Mouse (Mus musculus) lung, postnatal 0 days (tissue): ENCODE measurements around the gene Ddah2. TPM values are rescaled to one million over a fixed set of nuclear protein-coding genes. Genes with fewer than 3 reads are reported as not detected.

Source experiments
- ATAC-seq: fragments of 200-750 bp; cut with Nextera tagmentation; 2 replicates; pipeline ENCODE4 v1.8.0; 2017; ENCODE audit warnings: moderate library complexity
- DNase-seq: peaks from one replicate; pipeline ENCODE4 v3.0.0-alpha.2; 2016; ENCODE audit warnings: low spot score
- H3K27ac ChIP-seq: fragments of 300-500 bp; sonication (generic); 2 replicates; pipeline ENCODE4 v1.5.1; 2014; ENCODE audit warnings: antibody characterized with exemption, mild to moderate bottlenecking, low read length, mixed read lengths
- H3K27me3 ChIP-seq: fragments of 300-500 bp; sonication (generic); replicated peaks from 2 replicates; pipeline ENCODE4 v1.6.1; 2014; ENCODE audit warnings: low read length, mixed read lengths; ENCODE audit not compliant: insufficient read depth
- H3K36me3 ChIP-seq: fragments of 300-500 bp; sonication (generic); 2 replicates; pipeline ENCODE4 v1.6.1; 2014; ENCODE audit warnings: low read length, mixed read lengths; ENCODE audit not compliant: insufficient read depth
- H3K4me1 ChIP-seq: fragments of 300-500 bp; sonication (generic); 2 replicates; pipeline ENCODE4 v1.6.1; 2014; ENCODE audit warnings: antibody characterized with exemption, low read depth, low read length, mixed read lengths; ENCODE audit not compliant: insufficient read depth
- H3K4me2 ChIP-seq: fragments of 300-500 bp; sonication (generic); replicated peaks from 2 replicates; pipeline ENCODE4 v1.6.1; 2014; ENCODE audit warnings: low read depth, mild to moderate bottlenecking, low read length, moderate library complexity, mixed read lengths
- H3K4me3 ChIP-seq: fragments of 300-500 bp; sonication (generic); 2 replicates; pipeline ENCODE4 v1.5.1; 2014; ENCODE audit warnings: low read depth, low read length
- H3K9ac ChIP-seq: fragments of 300-500 bp; sonication (generic); replicated peaks from 2 replicates; pipeline ENCODE4 v1.6.1; 2014; ENCODE audit warnings: low read depth, mild to moderate bottlenecking
- H3K9me3 ChIP-seq: fragments of 300-500 bp; sonication (generic); 2 replicates; pipeline ENCODE4 v1.6.1; 2016; ENCODE audit warnings: low read length, mixed read lengths
- CTCF ChIP-seq: IDR thresholded peaks from 2 replicates; pipeline ENCODE4 v1.5.1; 2016; ENCODE audit warnings: antibody characterized with exemption, mild to moderate bottlenecking
- EP300 ChIP-seq: IDR thresholded peaks from 2 replicates; pipeline ENCODE4 v1.6.1; 2016; ENCODE audit warnings: antibody characterized with exemption, mild to moderate bottlenecking, control low read depth
- WGBS: fragments of 180-500 bp; shearing (Covaris S2); extraction: QIAGEN DNeasy Blood & Tissue Kit; methylation state at CpG from one replicate; pipeline ENCODE4 v1.1.7; 2014; 5-methylcytosine and 5-hydroxymethylcytosine counted together
- polyA plus RNA-seq: library from polyadenylated mRNA; unstranded; fragments of >200 nt; fragmentation: Nextera tagmentation; extraction: Ambion mirVana; gene quantifications from 2 replicates; pipeline ENCODE4 v1.2.1, GENCODE M21; 2015

Ddah2 gene
- polyA plus RNA-seq, 1 experiment from 2014 or later: 238 TPM

GRCm38 (mm10) chr17:35021163-35021808 lies 37.5 kb upstream of the Ddah2 start:
- no peak overlapping the region for H3K9ac ChIP-seq
- no peak overlapping the region for H3K4me3 ChIP-seq
- peak overlapping the region; percentile 71 for H3K27ac ChIP-seq
- peaks cover 3% of the 10 kb centered on the region for H3K4me1 ChIP-seq
- TF ChIP-seq EP300 (no peak), CTCF (peak; percentile 99)
- DNase-seq: peak; percentile 85
- WGBS: 11% methylated on average over 17 of the region's 17 CpGs
- no peaks in the 10 kb centered on the region for H3K36me3 ChIP-seq
- H3K27me3 ChIP-seq: no peaks in the 10 kb centered on the region
- peak overlapping the region; percentile 36; the same call in 1 of the 2 replicates for H3K4me2 ChIP-seq
- H3K9me3 ChIP-seq: no peaks in the 10 kb centered on the region
- peak; percentile 43 for ATAC-seq

GRCm38 (mm10) chr17:35021842-35022477 lies 36.9 kb upstream of the Ddah2 start:
- Histone ChIP-seq H3K36me3 (no peaks in the 10 kb centered on the region), H3K4me1 (peaks cover 3% of the 10 kb centered on the region; the same call in 1 of the 2 replicates), H3K27me3 (no peaks in the 10 kb centered on the region), H3K4me3 (no peak overlapping the region), H3K9ac (no peak overlapping the region), H3K9me3 (no peaks in the 10 kb centered on the region), H3K4me2 (no peak overlapping the region), H3K27ac (peak overlapping the region; percentile 71)
- WGBS: 29% methylated on average over 6 of the region's 6 CpGs
- TF ChIP-seq CTCF (peak; percentile 46), EP300 (peak; percentile 92)
- peak; percentile 68 for DNase-seq
- ATAC-seq: peak; percentile 79

GRCm38 (mm10) chr17:35022541-35023060 lies 36.2 kb upstream of the Ddah2 start:
- Histone ChIP-seq H3K9me3 (no peaks in the 10 kb centered on the region), H3K27ac (peak overlapping the region; percentile 63), H3K4me2 (no peak overlapping the region), H3K36me3 (no peaks in the 10 kb centered on the region), H3K4me3 (no peak overlapping the region), H3K4me1 (peaks cover 3% of the 10 kb centered on the region; the same call in 1 of the 2 replicates), H3K9ac (no peak overlapping the region), H3K27me3 (no peaks in the 10 kb centered on the region)
- 85% methylated on average over 8 of the region's 8 CpGs for WGBS
- TF ChIP-seq CTCF (no peak), EP300 (no peak)
- ATAC-seq (no peak), DNase-seq (no peak)

GRCm38 (mm10) chr17:35023221-35023620 lies 35.6 kb upstream of the Ddah2 start:
- no peaks in the 10 kb centered on the region for H3K36me3 ChIP-seq
- H3K4me2 ChIP-seq: no peak overlapping the region
- H3K4me3 ChIP-seq: no peak overlapping the region
- TF ChIP-seq EP300 (no peak), CTCF (0 out of 2 replicates have a peak, but pooled peaks have one; percentile 9)
- DNase-seq (no peak), ATAC-seq (no peak)
- peaks cover 3% of the 10 kb centered on the region; the same call in 1 of the 2 replicates for H3K4me1 ChIP-seq
- 87% methylated on average over 5 of the region's 5 CpGs for WGBS
- H3K9ac ChIP-seq: no peak overlapping the region
- H3K27ac ChIP-seq: no peak overlapping the region
- H3K27me3 ChIP-seq: no peaks in the 10 kb centered on the region
- H3K9me3 ChIP-seq: no peaks in the 10 kb centered on the region

GRCm38 (mm10) chr17:35023756-35024155 lies 35.1 kb upstream of the Ddah2 start:
- no peak overlapping the region for H3K9ac ChIP-seq

GRCm38 (mm10) chr17:35024261-35024660 lies 34.6 kb upstream of the Ddah2 start:
- DNase-seq: no peak
- H3K36me3 ChIP-seq: no peaks in the 10 kb centered on the region
- peaks cover 3% of the 10 kb centered on the region; the same call in 1 of the 2 replicates for H3K4me1 ChIP-seq
- H3K9ac ChIP-seq: no peak overlapping the region
- no peaks in the 10 kb centered on the region for H3K9me3 ChIP-seq
- no peak overlapping the region for H3K27ac ChIP-seq
- no peak overlapping the region for H3K4me2 ChIP-seq
- H3K27me3 ChIP-seq: no peaks in the 10 kb centered on the region
- WGBS: 56% methylated on average over 12 of the region's 13 CpGs
- TF ChIP-seq EP300 (no peak), CTCF (no peak)
- no peak overlapping the region for H3K4me3 ChIP-seq
- ATAC-seq: no peak

More at GRCm38 (mm10) chr17:35023756-35024155, 35.1 kb upstream of the Ddah2 start:
- no peak overlapping the region for H3K27ac ChIP-seq
- no peak for ATAC-seq
- no peaks in the 10 kb centered on the region for H3K9me3 ChIP-seq
- WGBS: 48% methylated on average over 4 of the region's 4 CpGs
- no peak for DNase-seq
- no peaks in the 10 kb centered on the region for H3K27me3 ChIP-seq
- H3K4me3 ChIP-seq: no peak overlapping the region
- no peak for TF ChIP-seq CTCF
- H3K4me1 ChIP-seq: peaks cover 3% of the 10 kb centered on the region; the same call in 1 of the 2 replicates
- no peak overlapping the region for H3K4me2 ChIP-seq
- H3K36me3 ChIP-seq: no peaks in the 10 kb centered on the region
